Mouse (Mus musculus): ENCODE results near the gene Med29.

Gene Med29

DNA sequence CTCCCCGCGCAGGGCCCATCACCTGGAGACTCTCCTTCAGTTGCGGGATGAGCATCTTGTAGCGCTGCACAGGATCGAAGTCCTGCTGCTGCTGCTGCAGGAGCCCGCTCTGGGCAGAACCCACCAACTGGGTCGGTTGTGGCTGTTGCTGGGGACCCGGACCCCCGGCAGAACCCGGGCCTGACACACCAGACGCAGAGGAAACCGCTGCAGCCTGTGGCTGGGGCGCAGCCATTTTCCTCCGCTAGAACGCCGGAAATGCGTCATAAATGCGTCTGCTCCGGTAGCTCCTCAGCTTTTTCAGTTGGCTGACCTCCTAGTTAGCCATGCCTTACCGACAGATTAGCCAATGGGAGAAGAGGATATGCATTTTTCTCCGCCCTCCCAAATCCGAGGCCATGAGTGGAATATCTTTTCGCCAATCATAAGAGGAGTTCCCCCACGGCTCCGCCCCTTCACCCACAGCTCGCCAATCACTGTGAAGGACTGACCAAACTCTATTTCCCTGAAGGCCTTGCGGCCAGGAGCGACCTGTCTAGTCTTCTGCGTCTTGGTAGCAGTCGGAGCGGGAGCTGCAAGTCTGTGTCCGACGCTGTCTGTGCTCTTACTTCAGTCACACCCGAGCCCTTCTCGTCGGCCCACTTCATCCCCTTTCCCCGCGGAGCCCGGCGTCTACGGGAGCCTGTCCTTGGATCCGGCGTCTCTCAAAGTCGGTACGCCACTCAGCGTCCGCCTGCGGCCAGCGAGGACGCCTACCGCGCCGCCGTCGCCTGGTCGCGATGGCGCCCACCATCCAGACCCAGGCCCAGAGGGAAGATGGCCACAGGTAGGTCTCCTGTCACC lies at the start of gene Med29, which contains the start of gene Paf1:
TSS of gene Med29 (minus strand) at position 280 of the 843 bp plus-strand sequence.
TSS of gene Paf1 (plus strand) at position 523 of the 843 bp plus-strand sequence.
- CTCF ChIA-PET: interaction anchor here (1.0 kb wide), 1 partner anchor 10 kb away, joined by 4 read pairs; no protein-coding TSS in a partner anchor

- CTCF ChIA-PET: interaction anchor here (0.6 to 0.7 kb wide), 5 partner anchors 90 to 516 kb away, joined by 3 to 5 read pairs (median 3); no protein-coding TSS in a partner anchor
These were observed 49.4 kb upstream of the Med29 start for GRCm38 (mm10) chr7:28441776-28442485.

- CTCF ChIA-PET: interaction anchor here (0.6 kb wide), 1 partner anchor 58 kb away, joined by 4 read pairs; no protein-coding TSS in a partner anchor
These were observed 48.2 kb upstream of the Med29 start for GRCm38 (mm10) chr7:28440739-28441138.

- CTCF ChIA-PET: interaction anchor here (0.6 kb wide), 1 partner anchor 54 kb away, joined by 4 read pairs; no protein-coding TSS in a partner anchor
These were observed 46.3 kb upstream of the Med29 start for GRCm38 (mm10) chr7:28438771-28439170.

GRCm38 (mm10) chr7:28437964-28438363 lies 45.5 kb upstream of the Med29 start:
- CTCF ChIA-PET: interaction anchor here (0.6 kb wide), 5 partner anchors 125 to 697 kb away, joined by 3 to 5 read pairs (median 4); no protein-coding TSS in a partner anchor

- CTCF ChIA-PET: no interaction called here
These were observed 44.5 kb upstream of the Med29 start, which contains the start of gene Gmfg for GRCm38 (mm10) chr7:28436932-28437570. Gene Gmfg (plus strand): TSS chr7:28437447.

GRCm38 (mm10) chr7:28436271-28436904 lies 43.9 kb upstream of the Med29 start:
- CTCF ChIA-PET: no interaction called here

GRCm38 (mm10) chr7:28435660-28436259 lies 43.3 kb upstream of the Med29 start:
- CTCF ChIA-PET: interaction anchor here (0.7 kb wide), 1 partner anchor 129 kb away, joined by 3 read pairs; no protein-coding TSS in a partner anchor

DNA sequence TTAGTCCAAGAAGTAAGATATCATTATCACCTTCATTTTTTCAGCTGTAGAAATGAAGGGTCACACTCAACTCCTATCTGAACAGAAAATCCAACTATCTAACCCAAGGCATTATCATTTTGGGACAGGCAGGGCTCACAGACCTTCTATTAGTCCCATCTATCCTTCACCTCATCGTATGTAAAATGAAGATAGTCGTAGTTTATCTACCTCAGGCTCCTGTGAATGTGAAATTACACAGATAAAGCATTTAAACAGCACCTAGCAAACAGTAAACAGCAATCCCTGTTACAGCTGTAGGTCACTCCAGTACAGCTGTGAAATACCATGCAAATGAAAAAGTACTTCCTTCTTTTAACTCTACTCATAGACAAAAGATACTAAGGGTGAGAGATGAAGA lies 39.7 kb upstream of the Med29 start:
- CTCF ChIA-PET: no interaction called here

GRCm38 (mm10) chr7:28430512-28430911 lies 38.0 kb upstream of the Med29 start:
- CTCF ChIA-PET: no interaction called here

GRCm38 (mm10) chr7:28427738-28428137 lies 35.2 kb upstream of the Med29 start:
- CTCF ChIA-PET: no interaction called here

DNA sequence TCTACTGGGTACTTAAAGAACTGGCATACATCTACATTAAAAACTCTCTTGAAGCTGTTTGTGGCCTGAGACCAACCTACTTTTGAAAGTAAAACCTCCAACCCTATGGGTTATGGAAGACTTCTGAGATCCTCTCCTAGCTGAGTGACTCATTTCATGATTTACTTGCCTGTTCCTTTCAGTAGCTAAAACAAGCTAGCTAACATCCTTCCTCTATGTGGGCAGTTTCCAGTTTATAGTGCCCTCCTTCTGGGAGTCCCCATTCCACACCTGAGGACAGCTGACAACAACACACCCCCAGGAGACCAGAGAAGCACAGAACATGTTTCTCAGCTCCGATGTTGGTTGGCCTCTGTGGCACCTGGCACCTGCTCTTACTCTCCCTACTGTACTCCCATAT lies 30.5 kb upstream of the Med29 start:
- CTCF ChIA-PET: no interaction called here

DNA sequence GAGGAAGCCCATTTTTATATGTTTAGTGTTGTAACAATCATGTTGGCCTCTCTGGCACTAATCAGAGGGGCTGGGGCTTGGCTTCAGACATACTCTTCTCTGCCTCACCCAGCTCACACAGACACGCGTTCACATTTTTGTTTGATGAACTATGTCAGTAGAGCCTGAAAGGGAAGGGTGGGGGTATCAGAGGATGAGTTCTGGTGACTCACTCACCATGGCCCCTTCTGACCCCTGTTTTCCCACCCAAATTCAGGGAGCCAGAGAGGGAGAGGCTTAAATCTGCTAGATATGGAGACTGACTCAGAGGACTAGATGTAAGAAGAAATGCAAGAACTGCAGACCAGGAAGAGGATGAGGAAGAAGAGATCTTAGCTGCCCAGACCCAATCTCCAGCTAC lies 26.9 kb upstream of the Med29 start:
- CTCF ChIA-PET: no interaction called here

GRCm38 (mm10) chr7:28418096-28418670 lies 25.7 kb upstream of the Med29 start:
- CTCF ChIA-PET: no interaction called here

DNA sequence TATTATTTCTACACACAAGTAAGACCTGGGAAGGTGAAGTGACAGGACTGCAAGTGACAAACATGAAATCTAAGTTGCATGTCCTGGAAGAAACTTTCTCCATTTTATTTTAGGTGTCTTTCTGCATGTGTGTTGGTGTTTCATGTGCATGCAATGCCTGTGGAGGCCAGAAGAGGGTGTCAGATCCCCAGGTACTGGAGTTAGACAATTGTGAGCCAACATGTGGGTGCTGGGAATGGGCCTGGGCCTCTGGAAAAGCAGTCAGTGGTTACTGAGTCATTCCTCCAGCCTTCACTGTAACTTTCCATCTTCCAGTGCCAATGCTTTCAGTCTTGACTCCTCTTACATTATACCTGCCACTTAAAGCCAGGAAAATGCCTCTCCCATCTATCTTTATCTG lies 24.9 kb upstream of the Med29 start:
- CTCF ChIA-PET: no interaction called here

DNA sequence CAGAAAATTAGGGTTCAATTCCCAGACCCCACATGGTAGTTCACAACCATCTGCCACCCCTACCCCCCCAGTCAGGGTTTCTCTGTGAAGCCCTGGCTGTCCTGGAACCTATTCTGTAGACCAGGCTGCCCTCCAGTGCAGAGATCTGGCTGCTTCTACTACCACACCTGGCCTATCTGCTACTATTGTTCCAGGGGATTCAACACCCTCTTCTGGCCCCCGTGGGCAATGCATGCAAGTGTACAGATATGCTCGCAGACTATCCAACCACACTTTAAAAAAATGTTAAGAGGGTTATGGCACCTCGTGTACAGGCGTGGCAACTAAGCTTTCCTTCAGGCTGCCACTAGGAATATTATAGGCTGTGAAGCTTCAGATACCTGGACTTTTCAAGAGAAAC lies 20.3 kb upstream of the Med29 start:
- CTCF ChIA-PET: no interaction called here

- CTCF ChIA-PET: interaction anchor here (1.0 kb wide), 1 partner anchor 36 kb away, joined by 4 read pairs; no protein-coding TSS in a partner anchor
These were observed 18.4 kb upstream of the Med29 start for GRCm38 (mm10) chr7:28410841-28411475.

GRCm38 (mm10) chr7:28401942-28402341 lies 9.4 kb upstream of the Med29 start:
- CTCF ChIA-PET: no interaction called here

DNA sequence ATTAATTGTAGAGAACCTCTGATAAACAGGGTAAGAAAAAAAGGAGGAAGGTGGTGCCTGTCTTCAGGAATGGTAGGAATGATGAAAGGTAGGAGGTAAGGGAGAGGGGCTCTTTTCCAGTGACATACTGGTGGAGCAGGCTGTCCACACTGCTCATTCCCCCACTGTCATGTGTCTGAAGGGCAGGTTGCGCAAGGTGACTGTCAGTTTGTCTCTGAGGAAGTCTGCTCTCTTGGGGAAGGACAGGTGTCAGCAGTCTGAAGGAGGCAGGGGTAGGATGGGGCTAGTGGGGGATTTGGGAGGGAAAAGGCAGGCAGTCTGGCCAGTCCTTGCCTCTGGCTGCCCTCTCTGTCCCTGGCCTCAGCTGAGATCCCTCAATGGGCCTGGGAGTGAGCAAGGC lies 8.5 kb upstream of the Med29 start:
- CTCF ChIA-PET: no interaction called here

GRCm38 (mm10) chr7:28398696-28399340 lies 6.3 kb upstream of the Med29 start:
- CTCF ChIA-PET: no interaction called here
